Mouse (Mus musculus) adipocyte (in vitro differentiated cells): ENCODE measurements around the gene Prkn.

Source experiments
- DNase-seq: peaks from one replicate; pipeline ENCODE4 v3.0.0-alpha.2; 2016; ENCODE audit warnings: low spot score

Prkn gene

DNA sequence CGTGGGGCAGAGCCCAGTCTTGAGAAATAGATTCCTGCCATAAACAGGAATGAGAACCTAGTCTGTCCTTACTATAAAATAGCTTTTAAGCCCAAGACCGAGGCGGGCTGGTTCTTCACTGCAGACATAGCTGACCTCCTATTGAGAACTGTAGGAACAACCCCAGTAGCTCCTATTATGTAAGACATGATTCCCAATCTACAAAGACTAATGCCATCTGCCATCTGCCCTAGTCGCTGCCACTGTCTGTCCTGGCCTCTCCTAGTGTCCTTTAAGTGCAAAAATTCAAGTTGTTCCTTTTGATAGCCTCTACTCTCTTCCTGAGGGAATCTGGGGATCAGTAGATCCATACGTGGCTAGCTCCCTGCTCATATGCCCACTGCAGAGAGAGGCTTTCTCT, 1074.3 kb downstream of the Prkn start:
- DNase-seq = no peak

DNA sequence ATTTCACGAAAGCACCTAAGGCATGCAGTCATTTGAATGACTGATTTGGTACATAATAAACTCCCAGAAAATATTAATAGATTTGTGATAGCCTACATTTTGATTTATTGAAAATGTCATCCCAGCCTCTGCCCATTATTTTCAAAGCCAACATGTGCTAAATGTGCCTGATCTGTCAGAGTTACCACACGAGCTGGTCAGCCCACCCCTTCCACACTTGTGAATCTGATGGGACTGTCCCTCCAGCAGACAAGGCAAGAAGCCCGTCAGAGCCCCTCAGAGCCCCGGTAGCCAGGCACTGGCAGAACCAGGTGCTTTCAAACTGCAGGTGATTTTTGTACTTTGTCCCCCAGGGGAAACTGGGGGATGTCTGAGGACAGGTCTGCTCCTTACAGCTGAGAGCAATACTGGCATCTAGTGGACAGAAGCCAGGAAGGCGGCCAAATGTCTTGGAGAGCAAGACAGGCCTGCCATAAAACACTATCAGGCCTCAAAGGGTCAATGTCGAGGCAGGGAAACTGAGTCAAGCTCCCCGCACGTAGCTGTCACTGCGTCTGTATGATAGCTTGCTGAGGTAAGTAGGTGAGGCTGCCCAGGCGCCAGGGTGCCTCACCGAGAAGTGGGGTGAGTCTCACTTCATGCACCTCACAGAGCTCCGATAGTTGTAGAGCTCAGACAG, 1078.1 kb downstream of the Prkn start:
- peak; percentile 44 for DNase-seq

DNA sequence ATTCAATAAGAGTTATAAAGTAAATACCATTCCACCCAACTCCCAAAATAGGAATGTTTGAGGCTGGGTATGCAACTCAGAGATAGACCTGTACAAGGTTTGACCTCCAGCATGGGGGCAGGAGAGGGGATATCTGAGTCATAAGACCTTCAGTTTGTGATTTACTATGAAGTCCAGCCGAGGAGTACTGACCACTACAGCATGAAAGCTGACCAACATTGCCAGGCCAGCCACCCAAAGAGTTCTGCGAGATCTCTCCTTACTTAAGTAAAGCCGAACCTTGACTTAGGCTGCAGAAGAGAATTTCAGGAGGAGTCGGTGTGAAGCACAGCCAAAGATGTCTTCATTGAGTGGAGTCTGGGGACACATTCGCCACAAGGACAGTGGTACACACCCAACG, 1079.4 kb downstream of the Prkn start:
- DNase-seq = no peak

DNA sequence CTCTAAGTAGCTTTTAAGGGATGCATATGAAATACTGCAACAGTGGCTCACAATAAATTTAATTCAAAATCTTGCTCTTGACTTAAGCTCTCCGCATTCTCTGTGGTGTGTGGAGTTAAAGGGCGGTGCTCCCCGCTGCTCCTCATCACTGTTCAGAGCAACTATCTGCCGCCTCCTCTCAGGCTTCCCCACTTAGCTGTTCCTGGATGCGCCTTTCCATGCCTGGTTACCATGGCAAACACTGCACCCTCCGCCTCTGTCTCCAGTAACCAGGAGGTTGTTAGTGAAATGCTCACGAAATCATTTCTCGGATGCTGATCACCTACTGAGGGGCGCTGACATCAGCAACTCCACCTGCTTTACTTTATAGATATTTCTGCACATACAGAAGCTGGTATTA, 1080.8 kb downstream of the Prkn start:
- no peak for DNase-seq

DNA sequence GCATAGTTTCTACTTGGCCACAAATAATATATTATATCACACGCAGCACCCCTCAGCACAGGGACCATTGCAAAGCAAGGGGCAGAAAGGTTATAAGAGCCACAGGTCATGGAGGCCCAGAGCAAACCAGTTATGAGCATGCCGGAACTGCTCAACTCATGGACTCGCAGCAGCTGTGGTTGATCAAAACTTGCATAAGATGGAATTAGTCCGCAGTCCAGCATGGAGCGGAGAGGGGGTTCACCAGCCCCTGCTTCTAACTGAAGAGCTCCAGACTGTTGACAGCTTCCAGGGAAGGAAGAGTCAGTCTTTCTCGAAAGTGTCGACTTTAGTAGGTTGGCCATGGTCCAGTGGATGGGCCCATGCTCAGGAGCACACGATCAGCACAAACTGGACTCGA, 1083.8 kb downstream of the Prkn start:
- no peak for DNase-seq

DNA sequence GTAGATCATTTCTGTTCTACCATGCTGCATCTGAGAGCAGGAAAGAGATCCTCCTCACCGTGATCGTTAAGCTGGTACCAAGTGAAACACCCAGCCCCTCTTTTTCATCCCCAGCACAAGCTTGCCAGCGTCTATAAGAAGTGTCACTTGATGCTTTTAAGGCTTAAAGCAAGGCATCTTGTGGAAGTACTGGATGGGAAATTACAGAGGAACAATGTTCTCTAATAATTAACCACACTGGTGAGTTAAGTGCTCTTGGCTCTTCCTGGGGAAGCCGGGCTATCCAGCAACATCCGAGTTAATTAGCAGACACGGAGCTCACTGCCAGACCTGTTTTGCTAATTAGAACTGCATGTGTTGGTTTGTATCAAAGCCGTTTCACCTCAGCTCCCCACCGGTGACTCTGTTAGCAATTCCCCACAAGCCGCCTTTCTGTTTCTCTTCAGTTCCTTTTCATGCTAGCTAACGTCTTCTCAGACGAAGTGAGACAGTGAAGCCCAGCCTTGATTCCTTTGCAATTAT, 1086.7 kb downstream of the Prkn start:
- DNase-seq = no peak

DNA sequence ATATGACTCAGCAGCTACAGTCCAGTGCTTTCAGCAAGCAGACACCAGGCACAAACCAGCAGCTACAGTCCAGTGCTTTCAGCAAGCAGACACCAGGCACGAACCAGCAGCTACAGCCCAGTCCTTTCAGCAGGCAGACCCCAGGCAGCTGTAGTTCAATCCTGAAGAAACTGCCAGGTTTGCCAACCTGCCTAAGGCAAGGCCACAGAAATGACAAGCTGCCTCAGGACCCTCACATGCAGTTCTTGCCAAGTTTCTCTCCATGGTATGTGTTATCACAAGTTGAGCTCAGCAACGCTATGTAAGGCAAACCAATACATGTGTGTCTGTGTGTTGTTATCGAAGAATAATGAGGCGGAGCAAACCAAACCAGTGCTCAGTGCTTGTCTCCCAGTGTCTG, 1091.5 kb downstream of the Prkn start:
- no peak for DNase-seq

DNA sequence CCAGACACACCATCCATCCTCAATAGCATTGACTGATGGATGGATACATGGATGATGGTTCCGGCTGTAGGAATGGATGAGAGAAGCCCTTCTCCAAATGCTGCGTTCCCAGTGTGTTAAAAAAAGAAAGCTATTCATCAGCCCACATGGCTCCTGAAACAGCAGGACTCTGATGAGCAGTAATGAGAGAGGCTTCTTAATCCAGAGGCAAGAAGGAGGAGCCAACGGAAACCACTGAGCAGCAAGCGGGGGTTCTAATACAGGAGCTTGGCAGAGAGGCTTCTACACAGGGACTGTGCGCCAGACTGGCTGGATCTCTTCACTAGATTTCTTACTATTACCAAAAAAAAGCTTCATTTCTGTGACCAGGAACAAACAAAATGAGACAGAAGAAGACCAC, 1093.6 kb downstream of the Prkn start:
- DNase-seq = no peak

DNA sequence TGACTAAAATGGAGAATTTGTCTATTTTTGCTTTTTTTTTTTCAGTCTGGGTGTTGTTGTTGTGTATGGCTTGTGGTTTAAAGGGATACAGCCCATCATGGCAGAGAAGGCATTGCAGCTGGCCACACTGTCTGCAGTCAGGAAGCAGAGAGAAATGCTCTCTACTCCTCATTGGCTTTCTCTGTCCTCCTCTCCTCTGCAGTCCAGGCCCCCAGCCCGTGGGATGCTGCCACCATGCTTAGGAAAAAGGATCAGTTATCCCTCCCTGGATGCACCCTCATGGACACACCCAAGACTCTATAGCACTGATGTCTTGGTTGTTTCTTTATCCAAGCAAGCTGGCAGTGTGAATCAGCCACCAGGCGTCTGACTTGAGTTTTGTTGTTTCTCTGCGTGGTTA, 1107.3 kb downstream of the Prkn start:
- DNase-seq = no peak

DNA sequence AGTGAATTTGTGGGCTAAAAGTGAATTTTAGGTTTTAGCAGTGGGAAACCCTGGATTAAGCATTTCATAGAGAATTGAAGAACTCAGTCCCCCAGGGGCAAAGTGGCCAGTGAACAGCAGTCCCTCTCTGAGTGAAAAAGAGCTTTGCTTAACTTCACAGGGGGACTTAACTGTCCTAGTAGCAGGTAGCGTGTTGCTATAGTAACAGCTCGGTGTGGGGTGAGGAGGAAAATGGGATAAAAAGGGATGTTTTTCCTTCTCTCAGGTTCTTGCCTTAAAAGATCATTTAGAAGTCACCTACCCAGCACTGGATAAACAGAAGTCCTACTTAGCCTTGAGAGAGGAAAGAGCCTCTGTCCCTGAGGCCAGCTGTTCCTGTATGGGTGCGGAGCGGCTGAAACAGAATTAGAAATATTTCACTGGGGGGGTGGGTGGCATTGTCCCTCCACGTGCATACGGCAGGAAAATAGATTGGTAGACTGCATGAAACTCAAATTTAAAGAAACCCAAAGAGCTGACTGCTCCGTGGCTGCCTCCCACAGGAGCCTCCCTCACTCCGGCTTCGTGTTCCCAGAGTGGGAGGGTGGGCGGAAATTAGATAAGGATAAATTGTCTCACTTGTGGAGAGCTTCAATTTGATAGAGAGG, 1109.5 kb downstream of the Prkn start:
- DNase-seq = no peak

DNA sequence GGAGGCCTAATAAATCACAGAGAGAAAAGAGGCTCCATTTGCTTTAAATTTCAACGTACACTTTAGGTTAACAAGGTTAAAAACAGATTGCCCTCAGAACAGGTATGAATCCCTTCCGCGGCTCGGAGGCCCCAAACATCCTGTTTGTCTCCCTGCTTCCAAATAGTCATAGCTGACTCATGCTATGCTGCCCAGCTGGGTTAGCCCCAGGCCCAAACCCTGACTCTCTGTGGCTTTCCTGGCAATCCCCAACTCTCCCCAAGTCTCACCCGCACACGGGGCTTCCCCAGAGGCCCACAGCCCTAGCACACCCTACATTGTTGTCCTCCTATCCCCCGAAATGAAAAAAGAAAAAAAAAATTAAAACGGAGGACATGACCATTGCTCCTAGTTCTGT, 1110.0 kb downstream of the Prkn start:
- no peak for DNase-seq

DNA sequence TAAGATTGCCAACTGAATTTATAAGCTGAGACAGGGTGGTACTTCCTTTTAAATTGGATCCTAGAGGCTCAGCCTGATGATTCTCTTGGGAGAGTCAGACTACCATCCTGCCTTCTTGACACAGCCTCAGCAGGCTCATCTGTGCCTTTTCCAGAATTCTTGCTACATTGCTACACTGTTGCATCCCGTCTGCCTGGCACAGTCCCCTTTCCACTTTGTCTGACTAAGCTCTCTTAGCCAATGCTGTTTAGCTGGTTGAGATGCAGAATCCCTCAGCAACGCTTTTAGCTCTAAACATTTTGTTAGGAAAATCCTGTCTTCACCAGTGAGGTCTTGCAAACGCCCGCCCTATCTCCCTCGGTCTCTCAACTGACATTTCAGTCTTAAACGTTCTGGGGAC, 1115.1 kb downstream of the Prkn start:
- peak; percentile 40 for DNase-seq

DNA sequence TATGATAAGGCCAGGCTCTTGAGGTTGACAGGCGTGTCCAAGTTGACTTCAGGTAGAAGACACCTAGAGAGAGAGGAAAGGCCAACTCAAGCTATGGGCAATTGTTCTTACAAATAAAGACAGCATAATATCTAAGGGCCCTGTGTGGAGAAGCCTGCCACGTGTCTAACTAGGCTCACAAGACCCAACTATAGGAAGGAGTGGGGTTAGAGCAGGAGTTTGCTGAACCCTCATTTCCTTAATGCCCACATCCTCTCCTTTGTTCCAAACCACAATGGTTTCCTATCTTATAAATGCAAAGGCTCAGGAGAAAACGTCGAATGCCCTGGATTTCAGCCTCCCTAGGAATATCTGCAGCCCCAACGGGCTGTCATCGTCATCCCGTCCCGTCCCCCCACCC, 1120.3 kb downstream of the Prkn start:
- DNase-seq = no peak

DNA sequence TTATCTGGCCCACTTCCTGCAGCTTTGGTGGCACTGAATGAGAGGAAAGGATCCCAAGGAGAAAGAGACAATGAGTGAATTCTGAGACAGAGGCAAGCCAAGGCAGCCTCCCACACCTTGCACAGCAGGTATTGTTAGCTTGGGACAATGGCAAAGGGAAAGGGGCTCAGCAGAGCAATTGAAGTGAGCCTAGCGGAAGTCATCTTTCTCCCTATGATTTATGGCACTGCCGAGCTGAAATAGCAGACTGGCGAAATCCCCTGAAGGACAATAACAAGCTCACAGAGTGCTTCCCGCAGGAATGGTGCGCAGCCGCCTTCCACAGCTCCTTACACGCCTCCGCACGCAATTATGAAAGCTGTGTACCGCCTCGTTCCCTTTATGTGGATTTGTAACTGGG, 1122.6 kb downstream of the Prkn start:
- no peak for DNase-seq

DNA sequence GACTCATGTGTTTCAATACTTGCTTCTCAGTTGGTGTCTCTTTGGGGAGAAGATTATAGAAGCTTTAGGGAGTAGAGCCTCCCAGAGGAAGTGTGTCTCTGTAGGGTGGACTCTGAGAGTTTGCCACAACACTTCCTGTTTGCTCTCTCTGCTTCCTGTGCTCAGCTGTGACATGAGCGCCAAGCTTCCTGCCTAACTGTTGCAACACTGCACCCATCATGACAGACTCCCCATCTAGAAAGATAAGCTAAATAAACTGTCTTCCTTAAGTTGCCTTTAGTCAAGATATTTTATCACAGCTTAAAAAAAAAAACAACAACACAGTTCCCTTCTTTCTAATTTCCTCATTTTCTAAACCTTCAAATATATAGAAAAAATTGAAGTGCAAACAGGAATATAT, 1130.0 kb downstream of the Prkn start:
- DNase-seq = no peak

DNA sequence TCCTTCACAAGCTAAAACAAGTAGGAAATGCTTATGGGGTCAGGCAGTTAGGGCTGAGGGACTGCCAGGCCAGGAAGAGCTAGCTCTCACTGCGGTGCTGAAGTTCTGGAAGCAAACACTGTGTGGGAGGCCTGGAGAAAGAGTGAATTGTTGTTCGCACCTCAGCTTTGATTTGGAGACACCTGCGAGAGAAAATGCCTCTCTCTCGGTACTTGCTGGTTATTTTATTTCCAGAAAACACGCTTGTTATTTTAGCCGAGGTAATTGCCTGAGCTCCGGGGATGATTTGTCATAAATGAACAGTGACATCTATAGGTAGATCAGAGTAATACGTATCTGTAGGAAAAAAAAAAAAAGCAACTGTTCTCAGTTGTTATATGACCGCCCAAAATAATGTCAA, 1132.4 kb downstream of the Prkn start:
- peak; percentile 45 for DNase-seq

DNA sequence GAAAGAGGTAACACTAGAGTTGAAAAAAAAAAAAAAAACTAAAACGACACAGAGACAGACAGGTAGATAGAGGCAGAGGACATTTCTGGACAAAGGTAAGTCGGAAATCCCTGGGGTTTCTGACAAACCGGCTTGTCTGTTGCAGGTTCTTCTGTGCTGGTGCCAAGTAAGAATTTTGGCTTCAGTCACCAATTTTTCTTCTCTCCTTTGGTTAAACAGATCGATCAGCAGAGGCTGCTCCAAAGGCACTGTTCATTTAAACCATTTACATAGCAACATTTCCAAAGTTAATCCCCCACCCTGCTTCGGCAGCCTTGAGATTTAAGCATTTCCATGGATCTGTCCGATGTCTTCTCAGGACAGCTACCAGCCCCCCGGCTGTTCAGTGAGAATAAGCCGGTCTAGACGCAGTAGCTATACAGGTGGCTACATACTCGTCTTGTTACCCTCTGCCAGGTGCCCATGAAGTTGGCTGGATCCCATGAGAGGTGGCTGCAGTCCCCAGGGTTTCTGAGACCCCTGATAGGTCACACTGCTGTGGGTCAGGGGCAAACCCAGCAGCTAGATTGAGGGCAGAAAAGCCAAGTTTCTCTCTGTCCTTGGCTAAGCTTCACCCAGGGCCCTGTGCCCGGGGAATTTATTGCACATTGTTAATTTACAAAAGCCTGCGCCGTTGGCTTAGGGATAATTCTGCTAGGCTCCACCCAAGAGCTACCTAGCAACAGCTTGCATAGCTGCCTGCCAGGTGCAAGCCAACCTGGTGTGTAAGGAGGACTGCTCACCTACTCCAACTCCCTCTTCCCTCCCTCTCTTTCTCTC, 1133.0 kb downstream of the Prkn start:
- DNase-seq = no peak

DNA sequence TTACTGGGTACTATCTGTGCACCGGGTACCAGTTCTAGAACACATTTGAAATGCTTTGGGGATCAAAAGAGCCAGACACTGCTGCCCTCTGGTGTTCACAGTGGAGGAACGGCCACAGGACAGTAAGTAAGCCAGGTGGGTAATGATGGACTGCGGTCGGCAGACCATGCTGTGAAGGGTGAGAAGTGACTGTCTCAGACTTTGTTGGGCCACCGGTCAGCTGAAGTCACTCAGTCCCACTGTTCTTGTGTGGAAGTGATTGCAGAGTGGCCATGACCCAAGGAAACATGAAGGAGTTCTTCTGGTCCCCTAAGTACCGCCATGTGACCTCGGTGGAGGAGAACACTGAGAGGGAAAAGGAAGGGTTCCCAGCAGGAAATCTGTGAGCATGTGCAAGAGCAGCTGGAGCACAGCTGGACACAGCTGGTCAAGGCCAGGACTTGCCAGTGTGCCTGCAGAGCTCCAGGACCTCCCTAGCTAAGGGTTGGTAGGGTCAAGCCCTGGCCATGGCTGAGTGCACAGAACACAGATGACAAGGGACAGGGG, 1135.0 kb downstream of the Prkn start:
- DNase-seq = peak; percentile 50

DNA sequence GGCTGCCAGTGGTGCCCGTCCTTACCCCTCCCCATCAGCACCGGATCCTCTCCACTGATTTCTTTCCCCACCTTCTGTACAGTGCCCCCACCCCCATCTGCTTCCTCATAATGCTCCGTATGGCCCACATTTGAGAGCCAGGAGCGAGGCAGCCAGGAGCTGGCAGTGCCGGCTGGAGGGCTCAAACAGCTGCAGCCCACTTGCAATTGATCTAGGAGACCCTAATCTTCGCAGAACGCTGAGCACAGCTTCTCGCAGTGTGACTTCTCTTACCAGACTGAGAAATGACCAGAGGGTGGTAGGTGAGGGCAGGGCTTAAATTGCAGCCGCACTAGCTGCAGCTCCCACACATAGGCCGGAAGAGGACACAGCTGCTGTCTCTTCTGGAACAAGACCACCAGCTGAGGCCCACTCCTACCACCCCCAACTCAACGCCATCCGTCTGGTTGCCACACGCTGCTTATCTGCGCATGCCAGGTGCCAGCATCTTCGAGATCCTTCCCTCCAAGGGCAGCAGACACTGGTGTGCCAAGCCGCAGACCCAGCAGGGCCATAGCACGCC, 1138.2 kb downstream of the Prkn start:
- DNase-seq = no peak

DNA sequence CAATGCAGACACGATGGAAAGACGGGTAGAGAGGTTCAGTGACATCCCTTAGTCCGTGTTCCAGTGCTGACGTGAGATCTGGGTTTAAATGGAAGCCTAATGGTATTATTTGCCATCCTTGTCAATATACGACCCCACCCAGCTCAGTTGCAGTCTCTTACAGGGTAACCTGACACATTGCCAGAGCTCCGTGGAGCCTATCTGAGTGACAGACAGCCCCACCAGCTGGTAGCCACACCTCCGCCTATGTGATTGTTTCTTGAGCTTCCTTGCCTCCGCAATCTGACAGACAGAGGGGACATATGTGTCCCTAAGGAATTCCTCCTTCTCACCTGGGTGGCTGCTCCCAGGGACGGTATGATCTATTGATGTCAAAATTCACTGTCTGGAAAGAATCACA, 1141.5 kb downstream of the Prkn start:
- no peak for DNase-seq

DNA sequence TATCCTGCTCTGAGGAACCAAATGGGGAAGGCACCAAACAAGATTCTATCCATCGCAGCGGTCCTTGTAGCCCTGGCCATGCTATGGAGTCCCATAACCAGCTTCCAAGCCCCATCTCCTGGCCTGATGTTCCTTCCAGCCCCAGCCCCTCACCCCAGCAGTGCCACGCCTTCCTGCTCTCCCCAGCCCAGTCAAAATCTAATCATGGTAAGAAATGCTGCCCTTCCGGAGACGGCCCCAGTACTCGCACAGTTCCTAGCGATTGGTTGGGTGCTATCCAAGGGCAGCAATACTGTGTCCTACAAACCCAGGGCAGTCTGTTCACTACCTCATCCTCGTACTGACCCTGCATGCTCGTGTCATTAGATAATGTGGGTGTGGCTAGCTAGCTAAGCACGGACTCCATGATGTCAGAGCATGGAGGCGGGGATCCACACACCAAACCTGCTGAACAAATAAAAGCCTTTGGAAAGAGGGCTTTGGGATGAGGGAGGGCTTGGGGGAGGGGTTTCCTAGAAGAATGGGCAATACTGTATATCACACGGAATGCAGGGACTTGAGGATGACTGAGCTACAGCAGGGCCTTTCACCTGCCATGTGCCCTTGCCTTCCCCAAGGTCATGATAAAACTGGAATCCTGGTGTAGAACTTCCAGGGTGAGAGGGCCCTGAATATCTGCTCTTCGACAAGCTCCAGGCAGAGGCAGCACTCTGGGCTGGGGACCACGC, 1148.1 kb downstream of the Prkn start:
- no peak for DNase-seq

DNA sequence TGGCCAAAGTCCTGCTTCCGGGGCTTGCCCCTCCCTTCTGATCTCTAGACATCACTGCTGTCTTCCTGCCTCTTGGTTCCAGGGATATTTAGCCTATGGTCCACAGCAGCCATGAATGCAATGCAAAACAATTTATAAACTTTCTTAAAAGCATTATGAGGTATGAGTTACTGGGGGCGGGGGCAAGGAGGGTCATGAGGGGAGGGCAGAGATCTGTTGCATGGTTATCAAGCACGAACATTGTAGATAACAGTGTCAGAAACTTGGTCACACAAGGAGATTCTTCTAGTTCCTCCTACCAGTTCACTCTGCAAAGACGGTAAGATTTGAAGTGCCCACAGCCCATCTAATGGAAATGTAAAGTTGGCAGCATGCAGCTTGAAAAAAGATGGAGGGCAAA, 1149.1 kb downstream of the Prkn start:
- no peak for DNase-seq
